Mouse (Mus musculus) forebrain, embryonic 11.5 days (tissue): ENCODE measurements around the gene Btla. TPM values are rescaled to one million over a fixed set of nuclear protein-coding genes. Genes with fewer than 3 reads are reported as not detected.

Experiments
- ATAC-seq: fragments of 200-750 bp; cut with Nextera tagmentation; replicated peaks from 2 replicates; pipeline ENCODE4 v1.8.0; 2017; ENCODE audit warnings: moderate TSS enrichment; ENCODE audit not compliant: low FRiP score
- DNase-seq: peaks from one replicate; pipeline ENCODE4 v3.0.0-alpha.2; 2017; ENCODE audit warnings: low spot score
- H3K27ac ChIP-seq: fragments of 300-500 bp; sonication (generic); 2 replicates; pipeline ENCODE4 v1.5.1; 2014; ENCODE audit warnings: low read depth, low read length
- H3K27me3 ChIP-seq: fragments of 300-500 bp; sonication (generic); 2 replicates; pipeline ENCODE4 v1.6.1; 2014; ENCODE audit warnings: mild to moderate bottlenecking, low read length, mixed read lengths; ENCODE audit not compliant: control insufficient read depth, insufficient read depth
- H3K36me3 ChIP-seq: fragments of 300-500 bp; sonication (generic); 2 replicates; pipeline ENCODE4 v1.6.1; 2014; ENCODE audit warnings: mild to moderate bottlenecking, low read length, moderate library complexity, mixed read lengths; ENCODE audit not compliant: control insufficient read depth, insufficient read depth
- H3K4me1 ChIP-seq: fragments of 300-500 bp; sonication (generic); replicated peaks from 2 replicates; pipeline ENCODE4 v1.6.1; 2014; ENCODE audit warnings: low read length, mixed read lengths; ENCODE audit not compliant: control insufficient read depth, insufficient read depth
- H3K4me2 ChIP-seq: fragments of 300-500 bp; sonication (generic); 2 replicates; pipeline ENCODE4 v1.6.1; 2014; ENCODE audit warnings: low read depth, mild to moderate bottlenecking, low read length, moderate library complexity, mixed read lengths; ENCODE audit not compliant: severe bottlenecking
- H3K4me3 ChIP-seq: fragments of 300-500 bp; sonication (generic); 2 replicates; pipeline ENCODE4 v1.5.1; 2014; ENCODE audit warnings: low read depth, low read length
- H3K9ac ChIP-seq: fragments of 300-500 bp; sonication (generic); 2 replicates; pipeline ENCODE4 v1.6.1; 2014; ENCODE audit warnings: low read length
- H3K9me3 ChIP-seq: fragments of 300-500 bp; sonication (generic); 2 replicates; pipeline ENCODE4 v1.6.1; 2016; ENCODE audit warnings: low read length, mixed read lengths; ENCODE audit not compliant: control insufficient read depth
- WGBS: fragments of 180-500 bp; shearing (Covaris S2); extraction: QIAGEN DNeasy Blood & Tissue Kit; methylation state at CpG from one replicate; pipeline ENCODE4 v1.1.7; 2014; 5-methylcytosine and 5-hydroxymethylcytosine counted together
- polyA plus RNA-seq: library from polyadenylated mRNA; unstranded; fragments of >200 nt; fragmentation: Nextera tagmentation; extraction: Ambion mirVana; gene quantifications from 2 replicates; pipeline ENCODE4 v1.2.1, GENCODE M21; 2014

Gene Btla
- polyA plus RNA-seq, 1 experiment from 2014 or later, result 0.27 TPM

DNA sequence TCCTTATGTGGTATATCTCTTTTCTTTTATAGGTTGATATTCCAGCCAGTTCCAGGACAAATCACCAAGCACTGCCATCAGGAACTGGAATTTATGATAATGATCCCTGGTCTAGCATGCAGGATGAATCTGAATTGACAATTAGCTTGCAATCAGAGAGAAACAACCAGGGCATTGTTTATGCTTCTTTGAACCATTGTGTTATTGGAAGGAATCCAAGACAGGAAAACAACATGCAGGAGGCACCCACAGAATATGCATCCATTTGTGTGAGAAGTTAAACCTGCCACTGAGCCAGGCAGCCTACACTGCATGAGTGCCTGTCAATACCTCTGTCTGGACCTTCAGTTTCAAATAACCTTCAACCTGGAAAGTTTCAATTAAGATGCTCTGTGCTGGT is 26.2 kb downstream of the Btla start:
- H3K4me2 ChIP-seq, result no peak overlapping the region
- H3K9ac ChIP-seq, result no peak overlapping the region
- no peaks in the 10 kb centered on the region for H3K36me3 ChIP-seq
- H3K27me3 ChIP-seq, result no peaks in the 10 kb centered on the region
- H3K4me3 ChIP-seq, result no peak overlapping the region
- no peaks in the 10 kb centered on the region for H3K4me1 ChIP-seq
- no peak for ATAC-seq
- DNase-seq, result no peak
- H3K9me3 ChIP-seq, result no peaks in the 10 kb centered on the region
- H3K27ac ChIP-seq, result no peak overlapping the region

DNA sequence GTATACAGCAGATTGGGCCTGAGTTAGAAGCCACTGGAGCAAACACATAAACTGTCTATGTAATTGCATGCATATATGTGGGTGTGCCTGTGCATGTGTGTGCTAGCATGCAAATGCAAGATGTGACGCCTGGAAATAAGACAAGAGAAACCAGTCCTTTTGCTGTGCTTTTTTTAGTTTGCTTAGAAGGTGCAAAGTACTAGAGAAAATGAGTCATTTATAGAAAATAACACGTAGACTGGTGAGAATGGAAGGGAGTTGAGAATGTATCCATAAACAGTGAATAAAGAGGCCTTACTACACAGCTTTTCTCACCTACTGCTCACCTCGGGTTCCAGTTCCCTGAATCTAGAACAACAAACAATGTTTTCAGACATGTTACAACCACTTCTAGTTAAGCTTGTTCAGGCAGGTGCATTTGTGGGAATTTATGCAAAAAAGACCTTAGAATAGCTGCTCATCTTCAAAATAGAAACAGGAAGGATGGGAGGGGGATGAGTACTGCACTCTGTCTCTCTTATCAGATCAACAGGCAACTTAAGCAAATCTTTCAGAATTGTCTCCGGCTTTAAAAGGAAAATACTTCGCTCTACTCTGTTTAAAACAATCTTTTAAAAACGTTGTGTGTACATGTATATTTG is 27.8 kb downstream of the Btla start:
- ATAC-seq, result no peak
- no peak for DNase-seq
- Histone ChIP-seq H3K9me3 (no peaks in the 10 kb centered on the region), H3K4me2 (no peak overlapping the region), H3K4me1 (no peaks in the 10 kb centered on the region), H3K36me3 (no peaks in the 10 kb centered on the region), H3K27me3 (no peaks in the 10 kb centered on the region), H3K27ac (no peak overlapping the region), H3K4me3 (no peak overlapping the region), H3K9ac (no peak overlapping the region)
- 85% methylated on average over 6 of the region's 6 CpGs for WGBS

DNA sequence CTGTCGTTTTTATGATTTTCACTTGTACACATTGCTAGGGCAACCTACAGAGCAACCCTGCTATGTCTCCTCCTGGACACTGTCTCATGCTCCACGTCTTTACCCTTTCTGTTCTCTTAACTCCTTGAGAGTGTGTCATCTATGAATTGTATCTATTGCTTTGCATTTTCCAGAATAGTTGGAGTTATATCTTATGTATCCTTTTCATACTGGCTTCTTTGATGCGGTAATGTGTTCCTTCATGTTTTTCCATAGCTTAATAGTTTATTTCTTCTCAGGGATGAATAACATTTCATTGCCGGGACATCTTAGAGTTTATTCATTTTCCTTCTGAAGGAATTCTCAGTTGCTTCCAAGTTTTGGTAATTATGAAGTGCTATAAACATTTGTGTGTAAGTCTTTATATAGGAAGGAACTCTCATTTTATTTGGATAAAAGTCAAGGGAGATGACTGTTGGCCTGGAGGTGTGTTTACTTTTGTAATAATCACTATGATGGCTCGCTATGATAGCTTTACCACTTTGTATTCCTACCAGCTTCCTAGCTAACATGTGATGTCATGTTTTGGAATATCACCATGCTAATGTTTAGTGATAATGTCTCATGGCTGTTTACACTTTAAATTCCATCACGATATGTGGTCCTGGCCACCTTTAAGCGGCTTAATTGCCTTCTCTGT is 31.2 kb downstream of the Btla start:
- Histone ChIP-seq H3K4me1 (no peaks in the 10 kb centered on the region), H3K36me3 (no peaks in the 10 kb centered on the region), H3K9ac (no peak overlapping the region), H3K27me3 (no peaks in the 10 kb centered on the region), H3K4me2 (no peak overlapping the region), H3K4me3 (no peak overlapping the region), H3K27ac (no peak overlapping the region), H3K9me3 (no peaks in the 10 kb centered on the region)
- ATAC-seq (no peak), DNase-seq (no peak)
- 91% methylated on average over 7 of the region's 7 CpGs for WGBS

DNA sequence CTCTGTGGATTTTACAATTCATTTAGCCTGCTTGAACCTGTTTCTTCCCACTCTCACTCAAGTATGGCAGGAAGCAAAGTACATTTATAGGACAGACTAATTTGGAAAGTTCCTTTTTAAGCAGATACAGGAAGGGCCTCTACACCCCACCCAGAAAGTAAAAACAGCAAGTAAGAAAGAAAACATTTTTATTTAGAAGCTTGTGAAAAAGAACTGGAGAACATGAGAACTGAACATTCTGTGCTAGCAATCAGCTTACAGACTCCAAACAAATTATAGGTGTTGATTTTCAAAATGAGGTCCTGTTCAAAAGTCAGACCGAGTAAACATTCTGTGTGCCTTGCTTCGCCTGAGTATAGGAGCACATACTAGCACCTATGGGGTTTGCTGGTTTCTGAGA is 32.8 kb downstream of the Btla start:
- 94% methylated on average over 2 of the region's 2 CpGs for WGBS
- no peak overlapping the region for H3K4me3 ChIP-seq
- no peaks in the 10 kb centered on the region for H3K27me3 ChIP-seq
- H3K9me3 ChIP-seq, result no peaks in the 10 kb centered on the region
- H3K36me3 ChIP-seq, result no peaks in the 10 kb centered on the region
- H3K27ac ChIP-seq, result no peak overlapping the region
- H3K4me2 ChIP-seq, result no peak overlapping the region
- H3K4me1 ChIP-seq, result no peaks in the 10 kb centered on the region
- no peak for ATAC-seq
- H3K9ac ChIP-seq, result no peak overlapping the region
- DNase-seq, result no peak

DNA sequence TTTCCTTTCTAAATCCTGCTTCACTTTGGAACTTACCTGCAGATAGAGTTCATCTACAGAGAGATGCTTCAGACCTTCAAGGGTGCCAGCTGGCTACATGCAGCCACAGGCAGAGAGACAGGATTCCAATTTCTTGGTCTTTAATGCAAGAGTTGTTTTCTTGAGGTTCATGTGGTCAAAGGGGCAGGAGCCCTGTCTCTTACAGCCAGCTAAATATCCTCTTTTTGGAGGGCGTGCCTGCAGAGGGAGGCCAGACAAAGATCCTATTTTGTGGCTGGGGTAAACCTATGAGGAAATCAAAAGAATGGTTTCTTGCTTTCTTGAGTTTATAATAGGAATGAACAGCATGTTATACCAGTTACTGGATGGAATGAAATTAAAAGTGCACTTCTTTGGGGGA is 33.5 kb downstream of the Btla start:
- no peak for ATAC-seq
- H3K27ac ChIP-seq, result no peak overlapping the region
- H3K4me2 ChIP-seq, result no peak overlapping the region
- DNase-seq, result no peak
- H3K27me3 ChIP-seq, result no peaks in the 10 kb centered on the region
- no peaks in the 10 kb centered on the region for H3K9me3 ChIP-seq
- WGBS, result 88% methylated on average over 1 of the region's 1 CpGs
- no peaks in the 10 kb centered on the region for H3K4me1 ChIP-seq
- no peak overlapping the region for H3K4me3 ChIP-seq
- H3K36me3 ChIP-seq, result no peaks in the 10 kb centered on the region
- no peak overlapping the region for H3K9ac ChIP-seq

DNA sequence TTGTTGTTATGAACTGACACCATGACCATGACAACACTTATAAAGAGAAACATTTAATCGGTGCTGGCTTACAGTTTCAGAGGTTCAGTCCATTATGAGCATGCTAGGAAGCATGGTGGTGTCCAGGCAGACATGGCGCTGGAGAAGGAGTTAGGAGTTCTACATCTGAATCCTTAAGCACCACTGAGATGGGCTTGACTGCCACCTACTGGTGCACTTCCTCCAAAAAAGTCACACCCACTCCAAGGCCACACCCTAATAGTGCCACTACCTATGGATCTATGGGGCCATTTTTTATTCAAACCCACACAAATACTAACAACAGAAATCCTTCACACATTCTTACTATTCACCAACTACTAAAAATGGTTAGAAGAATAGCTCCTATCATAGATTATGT is 35.5 kb downstream of the Btla start:
- 80% methylated on average over 2 of the region's 2 CpGs for WGBS
- no peaks in the 10 kb centered on the region for H3K27me3 ChIP-seq
- DNase-seq (no peak), ATAC-seq (no peak)
- no peak overlapping the region for H3K4me2 ChIP-seq
- H3K4me3 ChIP-seq, result no peak overlapping the region
- H3K9ac ChIP-seq, result no peak overlapping the region
- H3K9me3 ChIP-seq, result no peaks in the 10 kb centered on the region
- H3K4me1 ChIP-seq, result no peaks in the 10 kb centered on the region
- H3K36me3 ChIP-seq, result no peaks in the 10 kb centered on the region
- no peak overlapping the region for H3K27ac ChIP-seq

DNA sequence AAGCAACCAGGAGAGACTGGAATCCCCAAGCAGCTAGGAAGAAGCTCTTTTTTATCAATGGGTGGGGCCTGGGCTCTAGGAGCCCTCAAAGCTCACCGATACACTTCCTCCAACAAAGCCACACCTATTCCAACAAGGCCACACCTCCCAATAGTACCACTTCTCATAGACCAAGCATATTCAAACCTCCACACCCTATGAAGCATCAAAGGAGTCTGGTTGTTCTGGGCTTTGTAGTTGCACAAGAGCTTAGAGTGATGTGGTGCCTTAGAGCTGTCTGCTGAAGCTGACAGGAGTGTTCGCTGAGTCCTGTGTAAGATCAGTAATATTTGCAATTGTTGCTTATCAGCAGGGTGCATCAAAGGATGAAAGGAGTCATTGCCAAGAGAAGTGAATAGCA is 37.2 kb downstream of the Btla start:
- H3K27me3 ChIP-seq, result no peaks in the 10 kb centered on the region
- H3K4me2 ChIP-seq, result no peak overlapping the region
- no peak overlapping the region for H3K9ac ChIP-seq
- H3K4me1 ChIP-seq, result no peaks in the 10 kb centered on the region
- no peak overlapping the region for H3K4me3 ChIP-seq
- no peak for ATAC-seq
- DNase-seq, result no peak
- no peak overlapping the region for H3K27ac ChIP-seq
- no peaks in the 10 kb centered on the region for H3K36me3 ChIP-seq
- 90% methylated on average over 2 of the region's 2 CpGs for WGBS
- no peaks in the 10 kb centered on the region for H3K9me3 ChIP-seq

DNA sequence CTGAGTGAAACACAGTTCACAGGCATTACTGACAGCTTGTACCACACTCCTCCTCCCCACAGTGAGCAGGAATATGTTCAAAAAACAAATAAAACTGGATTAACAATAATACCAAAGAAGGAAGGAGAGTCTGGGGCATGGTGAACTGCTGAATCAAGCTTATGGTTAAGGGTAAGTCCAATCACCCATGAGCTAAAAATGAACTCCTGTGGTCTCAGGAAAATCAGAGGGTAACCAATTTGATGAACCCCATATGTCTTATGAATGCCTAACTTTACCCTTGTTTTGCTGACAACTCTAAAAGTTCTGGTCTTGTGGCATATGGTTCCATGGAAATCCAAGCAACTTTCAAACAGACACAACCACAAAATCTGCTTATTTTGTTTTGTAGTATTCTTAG is 37.9 kb downstream of the Btla start:
- no peaks in the 10 kb centered on the region for H3K36me3 ChIP-seq
- no peak overlapping the region for H3K4me2 ChIP-seq
- no peaks in the 10 kb centered on the region for H3K27me3 ChIP-seq
- DNase-seq (no peak), ATAC-seq (no peak)
- no peaks in the 10 kb centered on the region for H3K4me1 ChIP-seq
- H3K4me3 ChIP-seq, result no peak overlapping the region
- H3K27ac ChIP-seq, result no peak overlapping the region
- no peaks in the 10 kb centered on the region for H3K9me3 ChIP-seq
- H3K9ac ChIP-seq, result no peak overlapping the region

DNA sequence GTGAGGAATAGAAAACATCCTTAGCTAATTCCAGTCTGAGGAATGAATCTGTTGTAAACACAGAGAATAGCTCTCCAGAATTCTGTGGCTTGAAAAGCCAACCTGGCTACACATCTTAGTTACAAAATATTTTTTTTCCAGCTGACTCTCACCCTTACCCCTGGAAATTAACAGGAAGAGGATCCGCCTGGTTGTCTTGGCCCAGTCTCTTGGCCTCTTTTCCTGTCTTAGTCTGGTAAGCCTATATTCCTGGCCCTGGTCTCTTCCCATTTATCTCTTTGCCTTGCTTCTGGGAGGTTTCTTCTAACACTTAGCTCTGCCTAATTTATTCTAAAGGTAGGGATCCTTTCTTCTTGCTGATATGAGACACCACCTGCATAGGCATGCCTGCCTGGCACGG is 45.8 kb downstream of the Btla start:
- ATAC-seq (no peak), DNase-seq (no peak)
- no peaks in the 10 kb centered on the region for H3K36me3 ChIP-seq
- no peaks in the 10 kb centered on the region for H3K27me3 ChIP-seq
- no peak overlapping the region for H3K27ac ChIP-seq
- WGBS, result 89% methylated on average over 2 of the region's 2 CpGs
- H3K4me3 ChIP-seq, result no peak overlapping the region
- H3K4me2 ChIP-seq, result no peak overlapping the region
- no peaks in the 10 kb centered on the region for H3K9me3 ChIP-seq
- H3K9ac ChIP-seq, result no peak overlapping the region
- no peaks in the 10 kb centered on the region for H3K4me1 ChIP-seq
